Mouse (Mus musculus) megakaryocyte, embryonic 14.5 days (primary cell): ENCODE measurements around the gene Zfand6.

Source experiments
- FLI1 ChIP-seq: IDR thresholded peaks from 2 replicates; pipeline ENCODE4 v1.6.1; 2012; ENCODE audit warnings: low read length, inconsistent platforms, mixed read lengths
- GATA1 ChIP-seq: IDR thresholded peaks from 3 replicates; pipeline ENCODE4 v1.6.1; 2012; ENCODE audit warnings: mixed read lengths, low read length, inconsistent platforms, borderline replicate concordance

GRCm38 (mm10) chr7:84600631-84601030 lies 89.1 kb downstream of the Zfand6 start:
- TF ChIP-seq GATA1 (no peak), FLI1 (no peak)
